Mouse (Mus musculus) cerebellum, postnatal 4 days (tissue): ENCODE results near the gene Eps8l3.

Experiments used
- DNase-seq, 2 experiments: peaks; one replicate each; pipeline ENCODE4 v3.0.0; 2022; ENCODE audit warnings: low spot score in 2 of 2, mixed read lengths in 1 of 2

Eps8l3 gene

GRCm38 (mm10) chr3:107895720-107896569 is 18.9 kb downstream of the Eps8l3 start, which contains the start of gene Gstm5:
Gene Gstm5 (plus strand): TSS chr3:107895821.
- peak; percentile 67 to 77 for DNase-seq

- DNase-seq, result no peak
Measured at GRCm38 (mm10) chr3:107898691-107899090, 21.7 kb downstream of the Eps8l3 start.

DNA sequence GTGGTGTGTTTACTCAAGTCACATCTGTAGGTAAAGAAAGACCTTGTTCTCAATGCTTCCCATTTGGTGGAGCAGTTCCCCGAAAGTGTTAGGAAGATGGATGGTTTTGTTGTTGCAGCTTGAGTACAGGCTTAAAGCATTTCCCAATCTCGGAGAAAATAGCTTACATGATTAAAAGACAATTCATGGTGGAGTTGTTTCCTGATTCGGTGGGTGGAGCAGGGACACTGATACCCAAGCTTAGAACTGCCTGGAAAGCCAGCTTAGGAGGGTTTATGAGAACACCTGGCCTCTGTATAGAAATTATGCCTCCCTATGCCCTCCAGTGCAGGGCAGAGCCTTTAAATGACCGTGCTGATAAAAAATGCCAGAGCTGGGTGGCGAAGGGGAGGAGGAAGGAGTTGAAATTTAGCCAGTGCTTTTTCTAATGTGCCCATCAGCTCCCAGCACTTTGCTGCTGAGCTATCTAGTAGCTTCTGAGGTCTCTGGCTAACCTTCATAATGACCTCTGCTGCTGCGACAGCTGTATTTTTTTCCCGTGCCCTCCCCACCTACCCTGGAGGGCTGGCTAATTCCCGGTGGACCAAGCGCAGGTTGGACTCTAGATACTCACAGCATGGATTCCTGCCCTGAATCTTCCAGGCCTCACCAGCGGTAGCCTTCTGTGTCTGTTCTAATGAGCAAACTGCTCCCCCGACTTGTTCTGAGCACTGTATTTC is 24.1 kb downstream of the Eps8l3 start:
- no peak for DNase-seq

DNA sequence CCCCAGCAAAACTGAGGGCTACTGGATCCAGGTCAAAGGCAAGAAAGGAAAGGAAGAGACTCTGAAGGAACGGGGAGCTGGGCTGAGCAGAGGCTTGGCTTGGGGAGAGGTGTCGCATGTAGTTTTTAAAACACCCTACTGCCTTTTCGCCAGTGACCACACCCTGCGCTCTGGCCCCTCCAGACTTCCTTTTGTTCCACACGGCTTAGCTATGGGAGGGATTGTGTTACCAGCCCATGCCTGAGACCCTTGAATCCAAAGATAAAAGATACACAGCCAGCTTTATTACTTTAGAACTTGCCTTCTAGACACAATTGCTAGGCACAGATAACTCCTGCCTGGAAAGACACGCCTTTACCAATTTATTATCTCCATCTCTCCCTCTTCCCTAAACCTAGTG is 28.9 kb downstream of the Eps8l3 start:
- DNase-seq, result no peak

GRCm38 (mm10) chr3:107916674-107917073 is 39.6 kb downstream of the Eps8l3 start:
- DNase-seq, result no peak

DNA sequence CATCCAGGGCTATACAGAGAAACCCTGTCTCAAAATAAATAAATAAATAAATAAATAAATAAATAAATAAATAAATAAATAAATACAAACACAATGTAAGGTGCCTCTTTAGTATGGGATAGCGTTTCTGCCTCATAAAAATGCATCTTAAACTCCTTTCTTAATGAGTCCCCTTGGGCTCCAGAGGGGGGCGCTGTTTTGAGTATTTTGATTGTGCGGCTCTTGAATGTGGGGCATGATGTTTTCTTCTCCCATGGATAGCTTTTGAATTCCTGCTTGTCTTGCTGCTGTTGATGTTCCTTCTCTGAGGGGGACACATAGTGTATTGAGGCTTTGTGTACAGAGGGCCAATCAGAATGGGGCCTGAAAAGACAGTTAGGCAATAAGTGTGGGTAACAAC is 40.1 kb downstream of the Eps8l3 start:
- DNase-seq, result no peak

DNA sequence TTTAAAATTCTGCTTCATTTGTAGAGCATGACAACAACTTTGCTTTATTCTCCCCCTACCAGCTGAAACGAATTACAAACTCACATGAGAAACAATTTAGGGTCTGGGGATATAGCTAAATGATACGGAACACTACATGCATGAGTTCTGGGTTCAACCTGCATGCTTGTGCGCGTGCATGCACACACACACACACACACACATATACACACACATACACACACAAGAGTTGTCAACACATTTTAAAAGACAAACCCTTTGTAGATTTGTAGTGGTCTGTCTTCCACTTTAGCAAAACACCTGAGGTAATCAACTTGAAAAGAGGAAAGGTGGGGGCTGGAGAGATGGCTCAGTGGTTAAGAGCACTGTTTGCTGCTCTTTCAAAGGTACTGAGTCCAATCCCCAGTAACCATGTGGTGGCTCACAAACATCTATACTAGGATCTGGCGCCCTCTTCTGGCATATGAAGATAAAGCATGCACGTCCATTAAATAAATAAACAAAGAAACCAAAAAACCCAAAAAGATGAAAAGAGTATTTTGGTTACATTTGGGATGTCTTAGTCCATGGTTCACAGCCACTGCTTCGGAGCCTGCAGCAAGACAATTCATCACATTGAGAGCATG is 40.9 kb downstream of the Eps8l3 start:
- peak in 1 of 2 experiments; percentile 63 for DNase-seq

GRCm38 (mm10) chr3:107920348-107920747 is 43.3 kb downstream of the Eps8l3 start:
- DNase-seq, result no peak

DNA sequence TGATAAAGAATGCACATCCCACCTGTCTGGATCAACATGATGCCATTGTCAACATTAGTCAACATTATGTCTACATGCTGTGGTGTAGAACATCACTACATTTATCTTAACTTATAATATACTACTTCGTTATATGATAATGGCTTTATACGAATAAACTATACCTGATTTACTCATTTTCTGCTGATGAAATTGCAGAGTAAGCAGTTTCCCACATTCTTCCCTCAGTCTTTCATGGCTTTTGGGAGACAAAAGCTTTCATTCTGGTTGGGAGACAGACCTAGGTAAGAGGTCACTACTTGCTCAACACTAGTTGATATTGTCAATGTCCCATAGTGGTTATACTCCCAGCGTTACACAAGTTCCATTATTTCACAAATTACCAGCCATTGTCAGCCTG is 48.3 kb downstream of the Eps8l3 start:
- no peak for DNase-seq

DNA sequence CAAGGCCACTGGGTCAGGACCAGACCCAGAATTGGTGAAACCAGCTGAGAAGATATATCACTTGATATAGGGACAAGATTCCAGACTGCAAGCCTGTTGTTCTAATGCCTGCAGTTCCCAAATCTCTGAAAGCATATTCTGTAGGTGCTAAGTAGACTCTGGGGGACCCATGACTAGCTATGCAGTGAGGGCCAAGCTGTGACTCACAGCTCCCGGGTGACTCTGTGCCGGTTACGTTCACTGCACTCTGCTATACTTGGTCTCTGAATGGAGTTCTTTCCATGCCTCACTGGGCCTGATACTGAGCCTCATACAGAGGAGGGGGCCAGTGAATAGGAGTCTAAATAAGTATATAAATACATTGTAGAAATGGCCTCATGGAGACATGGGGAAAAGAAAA is 50.8 kb downstream of the Eps8l3 start:
- no peak for DNase-seq

GRCm38 (mm10) chr3:107928691-107929090 is 51.7 kb downstream of the Eps8l3 start:
- no peak for DNase-seq

- no peak for DNase-seq
Measured at GRCm38 (mm10) chr3:107929243-107929642, 52.2 kb downstream of the Eps8l3 start.

DNA sequence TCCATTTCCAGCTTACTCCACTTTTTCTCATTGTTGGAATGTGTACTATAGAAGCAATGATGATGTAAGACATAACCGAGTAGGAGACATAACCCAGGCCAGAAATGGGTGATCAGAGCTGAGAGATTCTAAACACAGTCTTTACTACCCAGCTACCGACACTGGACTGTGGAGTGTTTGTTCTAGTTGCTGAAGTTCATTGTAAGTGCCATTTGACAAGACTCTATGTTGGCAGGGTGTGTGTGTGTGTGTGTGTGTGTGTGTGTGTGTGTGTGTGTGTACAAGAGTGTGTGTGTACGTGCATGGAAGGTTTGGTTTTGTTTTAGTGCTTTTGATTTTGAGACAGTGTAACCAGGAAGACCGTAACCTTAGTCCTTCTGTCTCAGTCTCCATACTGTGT is 52.7 kb downstream of the Eps8l3 start:
- no peak for DNase-seq

GRCm38 (mm10) chr3:107931134-107931533 is 54.1 kb downstream of the Eps8l3 start:
- no peak for DNase-seq

DNA sequence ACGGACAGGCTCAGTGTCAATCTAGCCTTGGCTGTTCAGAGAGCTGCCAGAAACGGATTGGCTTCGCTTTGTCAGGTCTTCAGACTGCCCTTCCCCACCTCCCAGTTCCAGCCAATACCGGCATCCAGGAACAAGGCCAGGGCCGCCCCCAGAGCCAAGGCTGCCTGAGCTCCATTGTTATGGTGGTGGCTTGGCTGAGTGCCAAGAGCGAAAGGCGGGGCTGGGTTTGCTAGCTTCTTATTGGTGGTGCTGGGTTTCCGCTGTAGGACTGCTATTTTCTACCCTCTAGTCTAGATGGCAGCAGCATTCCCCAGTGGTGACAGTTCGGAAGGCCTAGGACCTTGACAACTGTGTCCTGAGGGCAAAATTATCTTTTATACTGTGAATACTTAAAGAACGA is 54.6 kb downstream of the Eps8l3 start, which contains the start of gene Gstm7:
Gene Gstm7 (minus strand): TSS at position 148 of the 400 bp plus-strand sequence.
- DNase-seq, result peak; percentile 97 to 99

DNA sequence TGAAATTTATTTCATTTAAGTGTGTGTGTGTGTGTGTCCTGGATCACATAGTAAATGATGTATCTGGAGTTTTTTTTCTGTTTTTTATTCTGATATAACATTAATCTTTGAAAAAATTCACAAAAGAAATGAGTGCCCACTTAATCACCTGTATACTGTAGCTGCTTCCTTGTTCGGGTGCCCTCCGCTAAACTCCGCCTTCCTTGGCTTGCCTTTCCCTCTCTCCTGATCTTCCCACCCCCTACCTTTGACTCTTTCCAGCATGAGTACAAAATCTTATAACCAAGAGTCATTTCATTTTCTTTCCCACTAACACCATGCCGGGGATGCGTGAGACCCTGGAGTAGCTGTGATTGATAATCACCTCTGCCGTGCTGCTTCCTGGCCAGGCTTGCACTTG is 55.1 kb downstream of the Eps8l3 start:
- no peak for DNase-seq

- no peak for DNase-seq
Measured at GRCm38 (mm10) chr3:107935268-107935667, 58.2 kb downstream of the Eps8l3 start.

- no peak for DNase-seq
Measured at GRCm38 (mm10) chr3:107935888-107936287, 58.9 kb downstream of the Eps8l3 start.

GRCm38 (mm10) chr3:107939403-107939802 is 62.4 kb downstream of the Eps8l3 start:
- peak in 1 of 2 experiments; percentile 53 for DNase-seq

- DNase-seq, result no peak
Measured at GRCm38 (mm10) chr3:107939830-107940229, 62.8 kb downstream of the Eps8l3 start.

- no peak for DNase-seq
Measured at GRCm38 (mm10) chr3:107940524-107940923, 63.5 kb downstream of the Eps8l3 start.

DNA sequence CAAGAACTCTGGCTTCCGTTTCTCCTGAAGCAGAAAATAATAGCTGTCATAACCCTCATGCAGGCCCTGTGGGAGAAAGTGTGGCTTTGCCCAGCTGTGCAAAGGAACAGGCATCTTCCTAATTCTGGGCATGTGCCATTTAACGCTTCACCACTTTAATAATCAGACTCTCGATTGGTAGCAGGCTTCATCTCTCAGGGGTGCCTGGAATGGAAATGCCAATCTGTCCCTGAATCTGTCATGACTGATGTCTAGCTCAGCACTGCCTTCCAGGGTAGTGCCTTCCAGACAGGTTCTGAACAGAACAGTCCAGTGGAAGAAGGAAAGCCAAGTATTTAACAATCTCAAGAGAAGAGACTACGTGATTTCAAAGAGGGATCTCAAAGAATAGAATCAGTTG is 64.2 kb downstream of the Eps8l3 start:
- no peak for DNase-seq
